Mouse (Mus musculus): Measurements from ENCODE around the gene Il1rapl1.
A peak's percentile ranks its signal among the peaks of the same experiment; 100 is the strongest.

Il1rapl1 gene

DNA sequence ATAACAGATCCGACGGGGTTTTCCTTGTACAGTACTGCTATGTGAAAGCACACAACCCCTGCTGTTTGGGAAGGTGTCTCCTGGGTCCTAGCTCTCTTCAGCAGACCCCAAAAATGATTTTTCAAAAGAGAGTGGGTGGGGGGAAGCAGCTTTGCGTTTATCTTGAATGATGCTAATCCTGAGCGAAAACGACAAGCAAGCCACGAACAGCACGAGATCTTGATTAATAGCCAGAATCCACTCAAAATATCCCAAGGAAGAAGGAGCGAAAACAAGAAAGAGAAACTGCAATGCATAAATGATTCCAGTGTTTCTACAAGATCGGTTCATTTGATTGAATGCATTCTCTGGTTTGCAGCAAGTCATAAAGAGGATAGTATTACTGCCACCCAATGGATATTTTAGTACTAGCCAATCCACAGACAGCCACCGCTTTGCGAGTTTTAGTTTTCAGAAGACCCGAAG, at the start of gene Il1rapl1:
TSS of gene Il1rapl1 (minus strand) at position 37 of the 465 bp plus-strand sequence.
- peak; percentile 6 for DNase-seq

DNA sequence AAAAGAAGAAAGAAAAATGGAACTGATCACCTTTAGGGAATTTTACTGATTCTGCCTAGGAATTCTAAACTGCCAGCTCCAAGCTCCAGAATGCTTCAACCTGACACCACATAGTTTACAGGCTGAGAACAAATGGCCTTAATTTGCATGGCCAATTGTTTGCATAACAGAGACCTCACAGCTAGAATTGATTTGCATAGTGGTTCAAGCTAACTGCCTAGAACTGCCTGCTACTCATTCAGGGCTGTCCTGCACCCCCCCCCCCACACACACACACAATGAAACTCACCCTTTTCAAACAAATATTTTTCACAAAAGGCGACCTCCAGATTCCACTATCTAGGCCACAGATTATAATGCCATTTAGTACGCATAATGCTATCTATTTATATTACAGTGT, 42.6 kb upstream of the Il1rapl1 start:
- no peak for DNase-seq

DNA sequence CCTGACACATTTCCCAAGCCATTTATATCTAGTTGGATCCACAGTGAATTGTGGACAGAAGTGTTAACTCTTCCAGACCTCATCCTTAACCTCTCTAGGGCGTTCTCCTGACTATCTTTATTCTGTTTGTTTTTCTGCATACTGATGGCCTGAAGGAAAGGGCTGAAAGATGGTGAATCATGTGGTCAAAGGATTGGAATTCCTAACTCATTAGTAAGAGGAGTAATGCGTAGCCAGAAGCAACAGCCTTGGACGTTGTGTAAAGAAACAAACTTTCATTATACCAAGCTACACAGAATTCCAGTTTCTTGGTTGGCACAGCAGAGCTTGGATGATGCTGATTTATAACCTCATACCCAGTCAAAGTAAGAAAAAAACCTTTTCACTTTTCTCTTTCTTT, 10.2 kb upstream of the Il1rapl1 start:
- no peak for DNase-seq

DNA sequence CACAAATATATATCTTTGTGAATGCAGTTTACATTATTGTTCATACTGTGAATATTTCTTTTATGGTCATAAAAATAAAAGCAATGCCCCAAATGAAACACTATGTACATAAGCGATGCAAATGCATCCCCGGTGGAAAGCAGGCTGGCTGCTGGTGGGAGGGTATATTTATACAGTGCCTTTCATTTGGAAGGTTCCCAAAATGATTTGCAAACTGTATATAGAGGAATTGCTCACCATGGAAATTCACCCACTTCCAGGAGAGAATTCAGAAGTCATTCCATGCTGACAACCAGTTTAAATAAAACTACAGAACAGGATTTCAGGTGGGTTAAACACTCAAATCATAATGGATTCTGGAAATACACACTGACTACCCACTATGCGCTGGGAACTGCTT, 4.6 kb upstream of the Il1rapl1 start:
- no peak for DNase-seq

DNA sequence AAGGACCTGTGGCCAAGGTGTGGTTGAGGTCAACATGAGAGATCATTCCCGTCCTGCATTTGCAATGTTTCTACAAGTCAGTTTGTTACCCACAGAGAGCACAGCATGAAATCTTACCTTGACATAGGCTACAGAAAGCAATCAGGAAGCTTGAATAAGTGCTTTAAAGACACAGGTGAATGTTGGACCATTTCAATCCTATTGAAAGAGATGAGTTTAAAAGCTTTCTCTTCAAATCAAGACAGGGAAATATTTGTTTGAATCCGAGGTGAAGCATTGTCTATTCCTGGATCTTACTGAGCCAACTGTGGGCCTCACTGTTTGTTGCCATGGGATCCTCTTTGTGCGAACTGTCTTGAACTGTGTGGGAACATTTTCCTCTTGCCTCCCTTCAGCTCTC, 2.4 kb upstream of the Il1rapl1 start:
- no peak for DNase-seq

DNA sequence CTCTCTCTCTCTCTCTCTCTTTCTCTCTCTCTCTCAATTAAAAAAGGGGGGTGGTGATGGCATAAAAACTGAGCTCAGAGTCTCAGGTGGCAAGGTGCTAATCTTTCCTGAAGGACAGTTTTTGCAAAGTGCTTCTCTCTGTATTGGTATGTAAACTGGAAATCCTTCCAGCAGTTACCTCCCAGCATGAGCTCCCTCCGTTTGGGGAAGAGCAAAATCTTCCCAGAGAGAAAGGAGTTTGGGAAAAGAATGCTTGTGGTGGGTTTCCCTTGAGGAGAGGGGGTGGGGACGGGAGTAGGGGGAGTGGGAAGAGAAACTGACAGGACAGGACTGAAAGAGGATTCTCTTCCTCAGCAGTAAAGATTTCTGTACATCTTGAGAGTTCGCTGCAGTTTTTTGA, 881 bp upstream of the Il1rapl1 start:
- no peak for DNase-seq

DNA sequence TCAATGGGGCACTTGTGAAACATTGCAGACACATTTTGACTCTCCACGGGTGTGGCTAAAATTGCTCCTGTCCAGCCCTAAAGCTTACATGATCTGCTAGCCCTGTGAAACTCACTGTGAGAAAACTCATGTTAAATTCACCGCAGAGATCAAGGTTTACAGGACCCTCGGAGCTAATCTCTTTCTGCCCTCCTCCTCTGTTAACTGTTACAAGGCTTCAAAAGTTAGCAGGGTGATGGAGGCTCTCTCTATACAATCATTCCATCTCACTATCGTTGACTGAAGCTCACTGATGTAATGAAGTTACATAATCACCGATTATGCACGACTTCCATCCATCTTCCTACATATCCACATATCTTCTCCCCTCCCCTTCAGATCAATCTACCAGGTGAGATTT, 1.9 kb downstream of the Il1rapl1 start:
- DNase-seq, result no peak

DNA sequence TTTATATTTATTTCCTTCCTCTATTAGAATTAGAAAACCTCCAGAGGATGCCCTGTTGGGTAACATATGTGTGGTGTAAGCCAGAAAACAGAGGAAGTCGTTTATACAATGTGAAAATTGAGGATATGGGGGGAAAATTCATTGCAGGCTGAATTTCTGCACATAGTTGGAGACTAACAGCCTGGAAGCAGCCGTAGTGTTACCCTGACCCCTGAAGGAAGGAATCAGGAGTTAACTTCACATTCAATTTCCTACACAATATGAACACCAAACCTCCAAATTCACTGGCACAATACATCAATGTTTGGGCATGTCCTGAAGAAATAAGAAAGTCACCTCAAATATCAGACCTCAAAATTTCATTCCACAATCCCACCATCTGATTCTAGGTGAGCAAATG, 3.2 kb downstream of the Il1rapl1 start:
- DNase-seq, result no peak

DNA sequence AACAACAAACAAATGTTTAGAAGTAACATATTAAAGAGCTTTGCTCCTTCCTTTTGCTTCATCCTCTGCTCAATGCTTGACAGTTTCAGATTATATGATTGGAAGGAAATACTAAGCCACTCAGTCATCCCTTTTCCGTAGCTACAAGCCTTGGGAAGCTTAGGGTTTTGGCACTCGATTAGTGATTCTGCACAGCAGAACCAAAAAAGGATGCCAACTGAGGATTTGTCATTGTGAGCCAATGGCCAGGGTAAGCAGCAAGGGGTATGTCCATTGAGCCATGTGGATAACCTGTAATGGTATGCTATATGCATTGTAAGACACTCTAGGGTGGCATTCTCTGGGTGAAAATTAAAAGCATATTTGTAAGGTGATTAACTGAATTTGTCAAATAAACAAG, 5.7 kb downstream of the Il1rapl1 start:
- DNase-seq, result no peak

DNA sequence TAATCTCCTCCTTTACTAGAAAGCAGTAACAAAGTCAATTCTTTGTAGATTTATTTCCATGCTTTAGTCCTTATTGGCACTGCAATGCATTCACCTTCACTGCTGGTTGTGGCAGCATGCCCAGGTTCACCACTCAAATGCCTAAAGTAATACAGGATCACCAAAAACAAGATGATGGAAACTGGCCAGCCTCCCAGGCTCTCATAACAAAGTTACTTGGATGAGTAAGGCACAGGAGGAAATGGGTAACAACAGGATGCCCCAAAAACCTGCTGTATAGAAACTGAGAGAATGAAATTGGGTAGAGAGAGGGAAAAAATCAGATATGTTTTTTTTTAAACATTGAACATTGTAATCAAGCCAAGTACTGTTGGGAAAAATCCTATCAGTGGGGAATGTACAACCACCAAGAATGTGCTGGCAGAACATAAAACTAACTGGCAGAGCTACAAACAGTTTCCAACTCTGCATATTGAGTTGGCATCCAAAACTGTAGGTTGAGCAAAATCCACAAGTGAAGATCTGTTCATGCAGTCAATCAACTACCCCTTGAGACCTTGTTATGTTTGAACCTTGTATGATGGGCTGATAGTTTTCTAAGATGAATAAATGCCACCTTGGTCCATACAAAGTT, 21.4 kb downstream of the Il1rapl1 start:
- DNase-seq, result no peak

DNA sequence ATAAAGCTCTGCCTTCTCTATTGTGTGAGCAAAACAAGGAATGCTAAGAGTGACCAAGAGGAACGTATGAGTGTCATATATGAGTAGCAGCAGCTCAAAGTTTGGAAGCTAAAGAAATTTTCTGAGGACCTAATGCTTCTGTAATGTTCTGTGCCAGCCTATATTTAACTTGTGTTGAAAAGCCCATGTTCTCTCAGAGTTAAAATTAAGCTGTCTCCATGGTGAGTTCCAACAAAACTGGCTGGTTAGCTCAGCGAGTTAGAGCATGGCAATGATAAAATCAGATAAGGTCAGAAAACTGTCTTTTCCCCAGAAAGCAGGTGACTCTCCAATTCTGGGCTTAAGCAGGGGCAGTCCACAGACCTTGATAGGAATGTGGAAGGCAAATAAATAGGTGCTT, 25.6 kb downstream of the Il1rapl1 start:
- no peak for DNase-seq

DNA sequence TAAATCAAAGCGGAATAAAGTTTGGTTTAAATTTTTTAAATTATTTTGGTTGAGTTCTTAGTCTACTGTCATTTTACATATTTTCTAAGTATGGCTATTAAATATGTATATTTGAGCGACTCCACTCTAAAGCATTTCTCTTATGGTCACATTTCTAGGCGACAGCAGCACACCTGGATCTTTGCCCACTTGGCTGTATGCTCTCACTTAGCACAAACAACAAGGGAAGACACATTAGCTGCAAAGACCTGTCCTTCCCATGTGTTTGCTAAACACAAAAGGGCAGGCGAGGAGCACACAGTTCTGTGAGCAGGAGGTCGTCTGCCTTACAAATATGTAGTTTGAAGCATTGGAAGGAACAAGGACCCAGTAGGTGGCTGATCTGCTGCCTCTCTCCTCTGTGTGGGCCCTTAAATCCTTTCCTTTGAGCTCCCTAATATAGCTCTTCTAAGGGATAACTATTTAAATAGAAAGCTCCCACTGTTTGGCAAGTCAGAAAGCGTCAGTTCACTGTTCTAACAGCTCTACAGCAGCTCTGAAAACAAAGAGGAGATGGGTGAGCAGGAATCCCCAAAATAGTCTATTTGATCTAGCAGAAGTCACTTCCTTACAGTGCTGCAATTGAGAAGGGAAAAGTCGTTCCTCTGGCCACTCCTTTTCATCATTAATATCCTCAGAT, 42.6 kb downstream of the Il1rapl1 start:
- DNase-seq, result no peak

DNA sequence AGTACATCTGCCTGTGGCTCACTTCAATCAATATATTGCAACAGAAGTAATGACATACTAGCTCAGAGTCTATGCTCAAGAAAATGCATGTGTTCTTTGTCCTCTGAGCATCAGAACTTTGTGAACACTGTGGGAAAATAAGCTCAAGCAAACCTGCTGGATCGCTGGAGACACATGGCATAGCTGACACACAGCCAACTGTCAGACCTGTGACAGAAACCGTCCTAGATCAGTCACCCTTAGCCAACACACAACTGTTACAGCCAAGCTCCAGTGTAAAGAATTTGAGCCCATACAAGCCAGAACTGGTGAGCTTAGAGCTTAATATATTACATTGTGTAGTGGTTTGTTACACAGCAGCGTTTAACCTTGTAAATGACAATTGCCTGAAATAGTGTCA, 45.1 kb downstream of the Il1rapl1 start:
- no peak for DNase-seq

DNA sequence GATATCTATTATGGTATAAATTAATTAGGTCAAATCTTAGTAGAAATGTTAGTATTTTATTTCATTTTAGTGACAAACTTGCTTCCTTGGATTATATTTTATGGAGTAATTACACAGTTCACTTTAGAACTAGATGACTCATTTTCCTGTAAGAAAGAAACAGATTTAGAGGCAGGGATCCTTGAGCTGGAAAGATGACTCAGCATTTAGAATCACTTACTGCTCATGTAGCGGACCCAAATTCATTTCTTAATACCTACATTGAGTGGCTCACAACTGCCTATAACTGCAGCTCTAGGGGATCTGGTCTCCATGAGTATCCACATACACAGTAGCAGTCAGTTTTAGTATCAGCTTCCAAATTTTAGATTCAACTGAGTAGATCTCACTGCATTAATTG, 71.9 kb downstream of the Il1rapl1 start:
- no peak for DNase-seq

DNA sequence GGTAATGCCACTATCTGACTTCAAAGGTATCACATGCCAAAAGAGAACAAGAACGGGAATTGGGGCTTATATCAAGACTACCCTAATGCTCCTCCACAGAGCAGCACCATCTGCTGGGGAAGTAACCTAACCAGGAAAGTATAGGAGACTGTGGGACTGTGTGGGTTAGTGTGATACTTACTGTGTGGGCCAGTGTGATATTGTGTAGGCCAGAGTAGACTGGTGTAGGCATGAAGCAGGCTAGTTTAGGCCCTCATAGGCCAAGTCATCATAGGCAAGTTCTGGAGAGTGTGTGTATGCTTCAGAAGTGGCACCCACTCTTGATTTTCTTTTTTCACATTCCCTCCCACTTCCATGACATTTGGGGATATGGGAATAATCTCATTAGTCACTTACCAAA, 76.5 kb downstream of the Il1rapl1 start:
- no peak for DNase-seq

DNA sequence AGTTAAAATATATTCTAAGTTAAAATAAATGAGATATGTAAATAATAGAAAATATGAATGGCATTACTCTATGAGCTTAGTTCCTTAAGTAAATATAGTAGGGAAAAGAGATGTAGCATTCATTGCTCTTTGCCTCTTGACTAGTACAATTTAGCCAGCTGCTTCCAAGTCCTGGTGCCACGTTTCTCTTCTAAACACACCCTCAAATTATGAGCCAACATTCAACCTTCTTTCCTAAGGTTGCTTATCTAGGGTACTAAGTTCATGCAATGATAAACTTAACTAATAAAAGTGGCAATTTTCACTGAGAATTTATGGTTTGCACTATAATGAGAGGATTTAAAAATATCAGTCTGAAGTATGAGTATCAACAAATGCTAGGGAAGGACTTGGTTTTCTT, 218.3 kb downstream of the Il1rapl1 start:
- DNase-seq, result no peak

DNA sequence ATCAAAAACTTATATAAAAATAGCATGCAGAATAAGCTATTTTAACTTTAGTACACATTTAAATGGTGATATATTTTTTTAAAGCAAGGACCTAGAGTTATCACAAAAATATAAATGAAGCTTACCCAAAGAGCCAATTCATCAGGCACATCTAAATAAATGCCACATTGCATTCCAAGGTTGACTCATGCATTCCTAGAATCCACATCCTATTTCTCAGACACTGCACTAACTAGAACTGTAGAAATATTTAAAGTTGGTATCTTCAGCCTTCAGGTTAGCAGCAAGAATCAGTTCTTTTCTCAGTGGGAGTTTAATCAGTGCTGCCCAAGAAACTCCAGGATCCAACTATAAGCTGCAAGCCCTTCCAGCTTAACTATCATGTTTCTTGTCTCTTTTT, 223.5 kb downstream of the Il1rapl1 start:
- DNase-seq, result no peak

DNA sequence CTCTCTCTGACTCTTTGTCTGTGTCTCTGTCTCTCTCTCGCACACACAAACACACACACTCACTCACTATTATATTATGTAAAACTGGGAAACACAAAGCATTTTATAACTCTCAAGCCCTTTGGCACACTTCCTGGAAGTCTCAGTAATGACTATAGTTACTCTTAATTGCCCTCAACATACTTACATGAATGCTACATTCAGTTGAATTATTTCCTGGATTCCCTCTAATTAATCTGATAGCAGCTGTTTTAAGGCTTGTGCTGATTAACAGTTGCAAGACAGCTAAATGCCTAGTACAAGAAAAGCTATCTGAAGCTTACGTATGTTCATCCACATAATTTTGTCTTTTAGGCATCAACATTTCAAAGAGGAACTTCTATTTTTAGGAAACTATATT, 261.3 kb downstream of the Il1rapl1 start:
- no peak for DNase-seq

DNA sequence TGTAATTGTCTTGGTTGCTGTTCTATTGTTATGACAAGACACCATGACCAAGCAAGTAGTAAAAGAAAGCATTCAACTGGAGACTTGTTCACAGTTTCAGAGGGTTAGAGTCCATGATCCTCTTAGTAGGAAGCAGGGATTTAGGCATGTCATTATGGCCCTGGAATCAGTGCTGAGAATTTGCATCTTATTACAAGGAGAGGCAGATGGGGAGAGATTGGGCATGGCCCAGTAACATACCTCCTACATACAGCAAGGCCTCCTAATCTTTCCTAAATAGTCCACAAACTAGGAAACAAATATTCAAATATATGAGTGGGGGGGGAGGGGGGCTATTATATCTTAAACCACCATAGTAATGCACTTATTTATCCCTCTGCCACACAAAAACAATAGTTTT, 301.6 kb downstream of the Il1rapl1 start:
- DNase-seq, result no peak

DNA sequence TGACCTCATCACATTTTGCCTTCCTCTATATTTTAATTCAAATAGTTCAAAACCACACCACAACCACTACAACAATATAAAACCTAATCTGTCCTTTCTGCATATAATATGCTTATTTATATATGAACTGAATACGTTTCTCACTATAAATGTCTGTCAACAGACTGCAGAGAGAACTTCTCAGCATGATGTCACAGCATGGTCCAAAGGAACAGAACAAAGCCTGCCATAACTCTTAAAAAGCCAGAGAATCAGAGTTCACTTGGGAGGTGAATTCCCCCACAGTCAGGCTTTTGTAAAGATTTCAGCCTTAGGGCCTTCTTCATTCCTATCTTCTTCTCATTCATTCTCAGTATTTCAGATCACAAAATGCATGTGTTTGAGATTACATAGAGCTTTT, 307.7 kb downstream of the Il1rapl1 start:
- no peak for DNase-seq

DNA sequence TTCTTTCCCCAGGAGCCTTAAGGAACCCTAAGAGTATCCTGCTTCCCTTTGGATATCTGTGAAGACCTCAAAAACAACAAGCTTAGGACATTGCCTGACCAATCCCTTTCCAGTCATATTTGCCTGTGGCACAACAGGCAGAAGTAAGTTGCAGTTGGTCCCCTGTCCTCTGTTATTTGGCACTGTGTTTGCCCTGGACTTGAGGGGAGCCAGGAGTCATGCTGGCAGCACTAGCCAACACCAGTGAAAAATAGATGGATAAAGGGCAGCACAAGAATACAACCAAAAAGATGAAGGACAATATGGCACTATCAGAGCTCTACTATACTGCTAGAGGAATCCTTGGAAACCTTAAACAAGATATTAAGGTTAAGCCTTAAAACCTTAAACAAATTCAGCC, 322.4 kb downstream of the Il1rapl1 start:
- no peak for DNase-seq

DNA sequence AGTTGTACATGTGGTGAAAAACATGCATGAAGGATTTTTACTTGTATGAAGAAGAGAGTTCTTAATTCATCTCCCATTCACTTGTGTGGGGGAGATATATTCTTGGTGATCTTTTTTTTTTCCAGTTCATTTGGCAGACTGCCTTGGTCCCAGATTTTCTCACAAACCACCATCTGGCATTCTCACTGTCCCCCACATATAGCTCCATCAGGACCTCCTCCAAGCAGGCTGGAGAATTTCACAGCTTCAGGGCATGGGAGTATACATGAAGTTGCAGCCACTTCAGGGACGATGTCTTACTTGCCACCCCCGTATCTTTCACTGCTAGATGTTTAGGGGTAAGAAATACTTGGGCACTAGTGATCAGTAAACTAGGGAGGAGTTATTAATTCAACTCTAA, 404.9 kb downstream of the Il1rapl1 start:
- DNase-seq, result no peak

DNA sequence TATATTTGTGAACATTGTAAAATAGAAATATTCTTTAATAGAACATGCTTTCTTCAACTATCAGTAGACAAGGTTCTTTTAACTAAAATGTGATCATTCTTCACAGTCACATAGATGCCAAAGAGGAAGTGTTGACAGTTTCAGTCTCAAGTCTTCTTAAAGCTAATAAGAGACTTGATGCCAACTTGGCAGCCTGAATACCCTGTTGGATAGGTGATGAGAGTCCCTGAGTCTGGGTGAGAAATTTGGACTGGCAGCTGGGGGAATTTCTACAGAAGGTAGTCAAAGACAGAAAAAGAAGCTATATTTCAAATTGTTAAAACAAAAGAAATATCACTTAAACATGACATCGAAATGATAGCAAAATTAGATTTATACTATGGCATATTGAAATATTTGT, 451.6 kb downstream of the Il1rapl1 start:
- no peak for DNase-seq

DNA sequence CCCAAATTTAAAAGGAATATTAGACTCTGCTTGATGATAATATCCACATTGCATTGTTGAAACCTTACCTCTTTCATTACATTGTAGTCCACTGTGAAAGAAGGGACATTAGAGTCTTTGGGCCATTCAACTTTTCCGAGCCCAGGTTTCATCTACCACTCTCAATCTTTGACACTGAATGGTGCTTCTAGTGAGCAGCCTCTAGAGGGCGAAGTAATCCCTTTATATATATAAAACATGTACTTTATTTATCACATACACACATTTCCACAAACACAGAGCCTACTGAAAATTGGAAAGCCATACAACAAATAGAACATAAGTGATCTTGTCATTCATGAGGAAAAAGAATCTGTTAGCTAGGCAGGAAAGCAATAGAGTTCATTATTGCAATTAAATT, 459.8 kb downstream of the Il1rapl1 start:
- DNase-seq, result peak; percentile 4

DNA sequence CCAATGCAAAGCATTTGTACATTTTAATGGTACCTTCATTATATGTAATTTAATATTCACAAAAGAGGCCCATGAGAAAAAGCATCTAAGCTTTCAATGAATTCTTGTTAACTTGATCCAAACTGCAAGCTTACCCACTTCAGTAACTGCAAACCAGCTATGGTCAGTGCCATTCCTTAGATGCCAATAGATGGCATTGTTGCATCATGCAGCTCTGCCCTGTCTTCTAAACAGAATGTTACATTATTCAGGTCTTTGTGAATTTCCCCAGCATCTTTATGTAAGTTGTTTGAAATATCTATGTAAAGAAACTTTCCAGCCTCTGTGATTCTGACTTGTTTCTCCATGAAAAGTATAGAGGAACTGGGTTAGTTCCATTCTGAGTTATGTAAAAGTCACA, 514.5 kb downstream of the Il1rapl1 start:
- DNase-seq, result no peak

Measured in kidney, postnatal 10 days (tissue).